ENCODE assay signal across 9 mouse cellular contexts in genomic region chr17:27032869-27033268, GRCm38 (mm10). TPM values are rescaled to one million over a fixed set of nuclear protein-coding genes. Genes with fewer than 3 reads are reported as not detected.
DNase-seq lines count a peak whose midpoint lies in the region; ATAC-seq and TF ChIP-seq lines count a peak whose summit lies in the region.
"Had no signal": no experiment of that assay in that cellular context is flagged by ENCODE, and none has a peak within 500 bp of the region (broad histone marks: within the 10 kb centered on the region; RNA-seq: fewer than 3 reads in every experiment).

No protein-coding gene starts in this region.

- no peak overlapping the region for H3K4me3 ChIP-seq in intestine, postnatal 0 days (ENCODE audit: low read depth, low read length)
- no peak overlapping the region for H3K4me3 ChIP-seq in limb, embryonic 14.5 days (replicated peaks; ENCODE audit: low read length)
- H3K4me3 ChIP-seq in myocyte = no peak overlapping the region
- no peak overlapping the region for H3K4me3 ChIP-seq in stomach, embryonic 14.5 days (ENCODE audit: low read depth, low read length)
- H3K4me3 ChIP-seq: embryonic facial prominence, embryonic 12.5 days had no signal

- H3K27me3 ChIP-seq in intestine, postnatal 0 days (replicated peaks; ENCODE audit: control insufficient read depth, insufficient read depth, low read length) = no peaks in the 10 kb centered on the region
- H3K27me3 ChIP-seq in limb, embryonic 14.5 days (ENCODE audit: control insufficient read depth, insufficient read depth, low read length) = no peaks in the 10 kb centered on the region
- no peaks in the 10 kb centered on the region for H3K27me3 ChIP-seq in myocyte (ENCODE audit: control insufficient read depth, insufficient read depth, insufficient read length)
- no peaks in the 10 kb centered on the region for H3K27me3 ChIP-seq in stomach, embryonic 14.5 days (ENCODE audit: control insufficient read depth, insufficient read depth, low read length)
- H3K27me3 ChIP-seq: embryonic facial prominence, embryonic 12.5 days had no signal

- no peak for TF ChIP-seq POLR2A in limb, embryonic 14.5 days (IDR thresholded peaks at IDR 0.05; ENCODE audit: borderline replicate concordance, extremely low read depth, insufficient read depth, insufficient read length)
- no peak for TF ChIP-seq POLR2A in myocyte (IDR thresholded peaks at IDR 0.05; ENCODE audit: insufficient read length, low read depth)

- no peaks in the 10 kb centered on the region for H3K4me1 ChIP-seq in intestine, postnatal 0 days (replicated peaks; ENCODE audit: control insufficient read depth, insufficient read depth, low read length)
- peaks cover 6% of the 10 kb centered on the region for H3K4me1 ChIP-seq in limb, embryonic 14.5 days (ENCODE audit: control insufficient read depth, insufficient read depth, low read length)
- 0 out of 2 replicates have a peak, but pooled peaks cover 9% of the 10 kb centered on the region for H3K4me1 ChIP-seq in stomach, embryonic 14.5 days (ENCODE audit: control insufficient read depth, insufficient read depth, low read length)

- no peak overlapping the region for H3K27ac ChIP-seq in intestine, postnatal 0 days (ENCODE audit: low read depth, low read length)
- H3K27ac ChIP-seq in limb, embryonic 14.5 days (replicated peaks; ENCODE audit: low read depth, low read length) = no peak overlapping the region
- no peak overlapping the region for H3K27ac ChIP-seq in stomach, embryonic 14.5 days (ENCODE audit: low read length)
- H3K27ac ChIP-seq: embryonic facial prominence, embryonic 12.5 days had no signal

- peak overlapping the region; percentile 43 for H3K4me2 ChIP-seq in intestine, postnatal 0 days (replicated peaks; ENCODE audit: low read depth)
- no peak overlapping the region for H3K4me2 ChIP-seq in limb, embryonic 14.5 days (replicated peaks; ENCODE audit: low read depth, low read length, severe bottlenecking)
- peak overlapping the region; percentile 45 for H3K4me2 ChIP-seq in myocyte (ENCODE audit: low read depth)
- H3K4me2 ChIP-seq in stomach, embryonic 14.5 days (replicated peaks; ENCODE audit: low read depth, low read length) = 0 out of 2 replicates have a peak overlapping the region, but pooled peaks have one; percentile 25
- H3K4me2 ChIP-seq: embryonic facial prominence, embryonic 12.5 days had no signal

- H3K36me3 ChIP-seq in intestine, postnatal 0 days (ENCODE audit: control insufficient read depth, insufficient read depth) = no peaks in the 10 kb centered on the region
- no peaks in the 10 kb centered on the region for H3K36me3 ChIP-seq in limb, embryonic 14.5 days (ENCODE audit: control insufficient read depth, insufficient read depth, low read length)
- no peaks in the 10 kb centered on the region for H3K36me3 ChIP-seq in myocyte (ENCODE audit: control insufficient read depth, insufficient read depth)
- H3K36me3 ChIP-seq in stomach, embryonic 14.5 days (ENCODE audit: control insufficient read depth, insufficient read depth, low read length) = no peaks in the 10 kb centered on the region
- H3K36me3 ChIP-seq: embryonic facial prominence, embryonic 12.5 days had no signal

- H3K9ac ChIP-seq in intestine, postnatal 0 days (ENCODE audit: low read depth, low read length) = no peak overlapping the region
- no peak overlapping the region for H3K9ac ChIP-seq in limb, embryonic 14.5 days (ENCODE audit: low read depth, low read length, severe bottlenecking)
- no peak overlapping the region for H3K9ac ChIP-seq in stomach, embryonic 14.5 days (replicated peaks; ENCODE audit: low read depth, low read length)
- H3K9ac ChIP-seq: embryonic facial prominence, embryonic 12.5 days had no signal

- H3K9me3 ChIP-seq in intestine, postnatal 0 days (ENCODE audit: control insufficient read depth) = no peaks in the 10 kb centered on the region
- H3K9me3 ChIP-seq in limb, embryonic 14.5 days (ENCODE audit: control insufficient read depth, low read length) = no peaks in the 10 kb centered on the region
- H3K9me3 ChIP-seq in stomach, embryonic 14.5 days (ENCODE audit: control insufficient read depth, low read depth, low read length) = no peaks in the 10 kb centered on the region
- H3K9me3 ChIP-seq: embryonic facial prominence, embryonic 12.5 days had no signal

- H3K79me2 ChIP-seq in myocyte (ENCODE audit: control insufficient read depth, insufficient read depth) = peaks cover 4% of the 10 kb centered on the region

- TF ChIP-seq CTCF in intestine, postnatal 0 days (IDR thresholded peaks at IDR 0.05; ENCODE audit: low read depth) = peak; percentile 95

- no peak overlapping the region for H3ac ChIP-seq in myocyte (ENCODE audit: control insufficient read depth, insufficient read length)

- WGBS in intestine, postnatal 0 days = under 1% methylated on average over 14 of the region's 14 CpGs
- 2% methylated on average over 14 of the region's 14 CpGs for WGBS in limb, embryonic 14.5 days
- under 1% methylated on average over 14 of the region's 14 CpGs for WGBS in stomach, embryonic 14.5 days

- DNase-seq in urinary bladder, adult 18-20 months (ENCODE audit: low spot score in 2 of 2) = peak; percentile 58 to 76
- no peak for DNase-seq in urinary bladder, postnatal 10 days (ENCODE audit: low spot score)
- peak; percentile 95 for DNase-seq in embryo, embryonic 10 days (ENCODE audit: low spot score)
- peak; percentile 98 for DNase-seq in heart, adult 11 months
- DNase-seq in limb, embryonic 14.5 days (ENCODE audit: low spot score) = peak; percentile 85

- peak; percentile 17; the same call in 1 of the 2 replicates for ATAC-seq in intestine, postnatal 0 days
- ATAC-seq in limb, embryonic 14.5 days (ENCODE audit: low FRiP score, low read depth) = peak; percentile 57
- ATAC-seq in stomach, embryonic 14.5 days (ENCODE audit: insufficient number of reproducible peaks, insufficient read depth, low FRiP score, low read depth) = peak; percentile 33; the same call in 1 of the 2 replicates

TF ChIP-seq in myocyte, 11 proteins besides CTCF, POLR2A, EP300 and RAD21:
- no peak for TF ChIP-seq POLR2AphosphoS2 (IDR thresholded peaks at IDR 0.05; ENCODE audit: insufficient read length, low read depth)
- TF ChIP-seq MAX (IDR thresholded peaks at IDR 0.05; ENCODE audit: low read depth) = no peak
- TF ChIP-seq MYOG (IDR thresholded peaks at IDR 0.05; ENCODE audit: control insufficient read depth in 1 of 3, insufficient read depth in 1 of 3, insufficient read length in 2 of 3, low read depth in 2 of 3) = no peak
- no peak for TF ChIP-seq E2F4 (IDR thresholded peaks at IDR 0.05; ENCODE audit: insufficient read depth)
- no peak for TF ChIP-seq TCF3 (IDR thresholded peaks at IDR 0.05; ENCODE audit: insufficient read length, low read depth)
- TF ChIP-seq SRF (IDR thresholded peaks at IDR 0.05; ENCODE audit: control insufficient read depth, insufficient read length, low read depth) = no peak
- TF ChIP-seq TCF12 (IDR thresholded peaks at IDR 0.05; ENCODE audit: insufficient read depth, poor library complexity, severe bottlenecking) = no peak
- TF ChIP-seq MYOD1 (IDR thresholded peaks at IDR 0.05; ENCODE audit: control insufficient read depth in 1 of 3, insufficient read length in 2 of 3, low read depth in 2 of 3) = no peak
- no peak for TF ChIP-seq REST (IDR thresholded peaks at IDR 0.05; ENCODE audit: insufficient read depth, insufficient read length)
- no peak for TF ChIP-seq CEBPB (IDR thresholded peaks at IDR 0.05; ENCODE audit: insufficient read depth, poor library complexity, severe bottlenecking)
- TF ChIP-seq USF1 (IDR thresholded peaks at IDR 0.05; ENCODE audit: low read depth) = no peak

RNA-seq across cellular contexts. Expression of gene Bak1, which starts 4.1 kb away (rescaled TPM):
- polyA plus RNA-seq in intestine, postnatal 0 days (2015; fragmentation: Nextera tagmentation; extraction: Ambion mirVana) = 18.1 and 18.2 TPM in 2 replicates
- 48.6 and 55.3 TPM in 2 replicates for polyA plus RNA-seq in limb, embryonic 14.5 days (2012; rRNA removed)
- 7.9 and 11.1 TPM in 2 replicates for polyA plus RNA-seq in limb, embryonic 14.5 days (2014; fragmentation: Nextera tagmentation; extraction: Ambion mirVana)
- 113 TPM for polyA plus RNA-seq in myocyte (2012; fragmentation: generic; extraction: Trizol)
- polyA plus RNA-seq in stomach, embryonic 14.5 days (2014; fragmentation: Nextera tagmentation; extraction: Ambion mirVana) = 8.6 and 10.4 TPM in 2 replicates

RNA-seq across cellular contexts. Expression of gene Itpr3, which starts 24.2 kb away (rescaled TPM):
- polyA plus RNA-seq in intestine, postnatal 0 days (2015; fragmentation: Nextera tagmentation; extraction: Ambion mirVana) = 6.1 and 7.2 TPM in 2 replicates
- polyA plus RNA-seq in limb, embryonic 14.5 days (2012; rRNA removed) = 12.4 and 13.9 TPM in 2 replicates
- 5.1 and 5.6 TPM in 2 replicates for polyA plus RNA-seq in limb, embryonic 14.5 days (2014; fragmentation: Nextera tagmentation; extraction: Ambion mirVana)
- 22.2 TPM for polyA plus RNA-seq in myocyte (2012; fragmentation: generic; extraction: Trizol)
- polyA plus RNA-seq in stomach, embryonic 14.5 days (2014; fragmentation: Nextera tagmentation; extraction: Ambion mirVana) = 11.5 and 13.3 TPM in 2 replicates

RNA-seq across cellular contexts. Expression of gene Zbtb9, which starts 59.9 kb away (rescaled TPM):
- polyA plus RNA-seq in intestine, postnatal 0 days (2015; fragmentation: Nextera tagmentation; extraction: Ambion mirVana) = 6.5 and 6.7 TPM in 2 replicates
- polyA plus RNA-seq in limb, embryonic 14.5 days (2012; rRNA removed) = 12.6 and 14.8 TPM in 2 replicates
- 10.0 and 10.6 TPM in 2 replicates for polyA plus RNA-seq in limb, embryonic 14.5 days (2014; fragmentation: Nextera tagmentation; extraction: Ambion mirVana)
- polyA plus RNA-seq in myocyte (2012; fragmentation: generic; extraction: Trizol) = 8.8 TPM
- polyA plus RNA-seq in stomach, embryonic 14.5 days (2014; fragmentation: Nextera tagmentation; extraction: Ambion mirVana) = 9.8 and 10.5 TPM in 2 replicates
